12 mouse cellular contexts compared by ENCODE assay signal in genomic region chr1:186478428-186479238, GRCm38 (mm10).
DNase-seq lines count a peak whose midpoint lies in the region; ATAC-seq and TF ChIP-seq lines count a peak whose summit lies in the region.
"Had no signal": no experiment of that assay in that cellular context is flagged by ENCODE, and none has a peak within 500 bp of the region (broad histone marks: within the 10 kb centered on the region; RNA-seq: fewer than 3 reads in every experiment).

No protein-coding gene starts in this region.

- H3K9me3 ChIP-seq in heart, embryonic 10.5 days, result no peaks in the 10 kb centered on the region
- H3K9me3 ChIP-seq: embryonic facial prominence, embryonic 12.5 days; liver, embryonic 12.5 days had no signal

- intact Hi-C loops in heart, adult 2 months (cut with DNase I), result loop anchor here (5.0 kb wide), 1 partner anchor 71 kb away; no protein-coding TSS in a partner anchor
- intact Hi-C loops in heart, postnatal 25 days (cut with DNase I), result no loop called here

- no peak for TF ChIP-seq CTCF in heart, adult 2 months (IDR thresholded peaks at IDR 0.05)
- TF ChIP-seq CTCF in small intestine, adult 2 months (IDR thresholded peaks at IDR 0.05; ENCODE audit: extremely low read depth, insufficient read length, insufficient replicate concordance, low read depth, low read length), result no peak

- no peak overlapping the region for H3K4me3 ChIP-seq in heart, adult 2 months
- H3K4me3 ChIP-seq in heart, embryonic 10.5 days, result no peak overlapping the region
- H3K4me3 ChIP-seq in small intestine, adult 2 months (ENCODE audit: low read depth, low read length), result no peak overlapping the region
- H3K4me3 ChIP-seq: embryonic facial prominence, embryonic 12.5 days; liver, embryonic 12.5 days had no signal

- 40% methylated on average over 8 of the region's 8 CpGs for WGBS in heart, adult 2 months
- 66% methylated on average over 8 of the region's 8 CpGs for WGBS in heart, embryonic 10.5 days
- WGBS in small intestine, adult 2 months, result 37% methylated on average over 8 of the region's 8 CpGs

- no peak for ATAC-seq in frontal cortex, adult (ENCODE audit: low TSS enrichment)
- ATAC-seq: liver, embryonic 12.5 days; midbrain, embryonic 16.5 days had no signal

- peaks cover 6% of the 10 kb centered on the region for H3K4me1 ChIP-seq in heart, adult 2 months (ENCODE audit: control insufficient read depth, insufficient read depth, low read length)
- no peaks in the 10 kb centered on the region for H3K4me1 ChIP-seq in heart, embryonic 10.5 days
- H3K4me1 ChIP-seq in small intestine, adult 2 months (ENCODE audit: control insufficient read depth, insufficient read depth, insufficient read length, low read length), result peaks cover 3% of the 10 kb centered on the region; the same call in 1 of the 2 replicates
- H3K4me1 ChIP-seq: liver, embryonic 12.5 days had no signal

- no peaks in the 10 kb centered on the region for H3K36me3 ChIP-seq in heart, adult 2 months (ENCODE audit: control insufficient read depth, insufficient read depth, low read length)
- no peaks in the 10 kb centered on the region for H3K36me3 ChIP-seq in heart, embryonic 10.5 days
- H3K36me3 ChIP-seq in small intestine, adult 2 months (ENCODE audit: control insufficient read depth, insufficient read depth, low read length), result no peaks in the 10 kb centered on the region
- H3K36me3 ChIP-seq: embryonic facial prominence, embryonic 12.5 days; liver, embryonic 12.5 days had no signal

- no peak for TF ChIP-seq POLR2A in heart, adult 2 months (IDR thresholded peaks at IDR 0.05; ENCODE audit: insufficient read depth, low read depth, low read length)
- TF ChIP-seq POLR2A in small intestine, adult 2 months (IDR thresholded peaks at IDR 0.05; ENCODE audit: low read depth, low read length), result no peak

- DNase-seq in heart, adult 2 months, result peak; percentile 53 to 70
- DNase-seq in heart, embryonic 10.5 days (ENCODE audit: low spot score), result no peak
- DNase-seq in heart, postnatal 25 days (ENCODE audit: low spot score), result peak; percentile 62
- DNase-seq in kidney, postnatal 14 days, result peak; percentile 73
- no peak for DNase-seq in layer of hippocampus, adult 18-20 months (ENCODE audit: low spot score in 2 of 2)
- DNase-seq in right cerebral cortex, postnatal 10 days (ENCODE audit: low spot score in 2 of 2), result no peak
- DNase-seq: cerebellum, adult 11 months had no signal

- no peak overlapping the region for H3K9ac ChIP-seq in heart, adult 2 months (ENCODE audit: low read depth, low read length)
- H3K9ac ChIP-seq: embryonic facial prominence, embryonic 12.5 days; liver, embryonic 12.5 days had no signal

- TF ChIP-seq EP300 in heart, adult 2 months (IDR thresholded peaks at IDR 0.05; ENCODE audit: insufficient read depth, low read depth, low read length), result no peak

- H3K27me3 ChIP-seq in heart, adult 2 months (ENCODE audit: control insufficient read depth, insufficient read depth, low read length), result no peaks in the 10 kb centered on the region
- H3K27me3 ChIP-seq in heart, embryonic 10.5 days (ENCODE audit: insufficient read depth, poor library complexity, severe bottlenecking), result no peaks in the 10 kb centered on the region
- H3K27me3 ChIP-seq in small intestine, adult 2 months (ENCODE audit: control insufficient read depth, insufficient read depth, low read length), result no peaks in the 10 kb centered on the region
- H3K27me3 ChIP-seq: embryonic facial prominence, embryonic 12.5 days; liver, embryonic 12.5 days had no signal

- H3K79me2 ChIP-seq in heart, adult 2 months (replicated peaks; ENCODE audit: control insufficient read depth, insufficient read depth, low read length), result no peaks in the 10 kb centered on the region

- peak overlapping the region; percentile 40 for H3K27ac ChIP-seq in heart, adult 2 months
- no peak overlapping the region for H3K27ac ChIP-seq in heart, embryonic 10.5 days
- peak overlapping the region; percentile 76; the same call in 1 of the 2 replicates for H3K27ac ChIP-seq in small intestine, adult 2 months (ENCODE audit: insufficient read depth, low read depth, low read length)
- H3K27ac ChIP-seq: embryonic facial prominence, embryonic 12.5 days; liver, embryonic 12.5 days had no signal

Comparison
In these comparisons a context has a peak if more than half of its experiments do, and no peak if none do; other contexts are left out.
1. DNase-seq: peak in heart, adult 2 months (2 of 2), heart, postnatal 25 days (single experiment) and kidney, postnatal 14 days (single experiment); none in heart, embryonic 10.5 days (single experiment), layer of hippocampus, adult 18-20 months (0 of 2) and right cerebral cortex, postnatal 10 days (0 of 2).